Mouse (Mus musculus) erythroblast, embryonic 14.5 days (primary cell): Measurements from ENCODE around the gene Arrdc5. TPM values are rescaled to one million over a fixed set of nuclear protein-coding genes. Genes with fewer than 3 reads are reported as not detected.
"Not testable (repeated sequence)": the region's sequence is repeated elsewhere in the genome, so short reads cannot be mapped to it uniquely, and the experiment has no call there.

Experiments
- H3K27me3 ChIP-seq: 2 replicates; pipeline ENCODE4 v1.6.1; 2012; ENCODE audit warnings: inconsistent platforms; ENCODE audit not compliant: control insufficient read depth
- H3K36me3 ChIP-seq: 2 replicates; pipeline ENCODE4 v1.6.1; 2012; ENCODE audit warnings: mild to moderate bottlenecking, inconsistent platforms; ENCODE audit not compliant: control insufficient read depth
- H3K4me1 ChIP-seq: 2 replicates; pipeline ENCODE4 v1.6.1; 2012; ENCODE audit warnings: inconsistent platforms; ENCODE audit not compliant: control insufficient read depth
- H3K4me3 ChIP-seq: replicated peaks from 2 replicates; pipeline ENCODE3; 2012; ENCODE audit warnings: moderate library complexity, mild to moderate bottlenecking, inconsistent platforms
- H3K9me3 ChIP-seq: 2 replicates; pipeline ENCODE4 v1.6.1; 2012; ENCODE audit warnings: low read length, inconsistent platforms, mixed read lengths; ENCODE audit not compliant: control insufficient read depth
- GATA1 ChIP-seq: IDR thresholded peaks from 2 replicates; pipeline ENCODE4 v1.6.1; 2012; ENCODE audit warnings: low read length, inconsistent platforms, mixed read lengths
- TAL1 ChIP-seq: IDR thresholded peaks from 3 replicates; pipeline ENCODE4 v1.6.1; 2012; ENCODE audit warnings: low read length, inconsistent platforms, mixed read lengths
- polyA plus RNA-seq: library from polyadenylated mRNA; stranded (reverse); fragments of >175 nt; gene quantifications from 2 replicates; pipeline ENCODE4 v1.2.3, GENCODE M21; 2012

The Arrdc5 gene
- polyA plus RNA-seq, 1 experiment = not detected

GRCm38 (mm10) chr17:56262645-56263094, 37.4 kb downstream of the Arrdc5 start:
- peaks cover 68% of the 10 kb centered on the region for H3K36me3 ChIP-seq
- no peaks in the 10 kb centered on the region for H3K27me3 ChIP-seq
- H3K4me1 ChIP-seq = peaks cover 60% of the 10 kb centered on the region
- no peaks in the 10 kb centered on the region for H3K9me3 ChIP-seq
- no peak for TF ChIP-seq TAL1
- no peak for TF ChIP-seq GATA1
- H3K4me3 ChIP-seq = no peak overlapping the region

DNA sequence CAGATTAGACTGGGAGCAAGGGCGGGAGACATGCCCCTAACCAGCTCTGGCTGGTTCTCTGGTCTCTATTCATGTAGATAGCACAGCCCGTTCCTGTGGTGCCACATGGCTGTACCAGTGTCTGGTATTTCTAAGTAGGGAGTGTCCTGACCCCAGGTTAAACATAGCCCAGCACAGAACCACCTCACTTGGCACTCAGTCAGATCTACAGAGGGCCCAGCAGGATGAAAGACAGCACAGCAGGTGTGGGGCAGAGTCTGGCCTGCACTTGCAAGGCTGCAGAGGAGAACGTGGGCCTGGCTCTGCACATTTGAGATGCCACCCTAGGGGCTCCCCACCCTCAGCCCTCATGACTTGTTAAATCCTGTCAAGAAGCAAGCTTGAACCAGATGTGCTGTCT, 38.9 kb downstream of the Arrdc5 start:
- TF ChIP-seq TAL1 = no peak
- no peak for TF ChIP-seq GATA1
- peaks cover 72% of the 10 kb centered on the region for H3K36me3 ChIP-seq
- no peaks in the 10 kb centered on the region for H3K9me3 ChIP-seq
- H3K27me3 ChIP-seq = no peaks in the 10 kb centered on the region
- no peak overlapping the region for H3K4me3 ChIP-seq
- peaks cover 64% of the 10 kb centered on the region for H3K4me1 ChIP-seq

DNA sequence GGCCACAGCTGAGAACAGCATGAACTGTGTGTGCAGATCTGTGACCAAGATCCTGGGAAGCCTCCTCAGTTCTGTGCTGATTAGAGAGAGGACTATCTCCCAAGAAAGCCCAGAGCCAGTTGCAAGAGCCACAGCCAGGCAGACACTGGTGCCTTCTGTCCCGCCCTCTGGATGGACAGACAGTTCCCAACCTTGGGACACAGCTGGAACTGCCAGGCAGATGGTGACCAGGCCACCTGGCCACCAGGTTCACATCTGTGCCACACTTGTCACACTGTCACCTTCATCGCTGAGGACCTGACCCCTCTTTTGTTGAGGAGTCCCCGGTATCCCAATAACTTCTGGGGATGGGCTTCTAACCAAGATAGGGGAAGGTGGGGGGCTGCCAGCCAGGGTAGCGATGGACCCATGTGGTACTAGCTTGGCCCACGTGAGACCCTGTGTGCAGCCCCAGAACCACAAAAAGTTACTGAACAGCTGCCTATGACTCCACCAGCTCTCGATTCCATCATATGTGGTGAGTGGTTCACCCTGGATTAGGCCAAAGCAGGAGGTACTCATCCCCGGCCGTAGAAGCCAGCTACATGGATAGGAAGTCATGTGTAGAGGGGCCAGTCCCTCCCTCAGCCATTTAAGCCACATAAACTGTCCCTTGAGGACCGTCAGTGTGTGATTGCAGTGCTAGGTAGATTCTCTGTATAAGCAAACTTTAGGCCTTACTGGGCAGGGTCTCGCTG, 40.6 kb downstream of the Arrdc5 start:
- Histone ChIP-seq H3K27me3 (no peaks in the 10 kb centered on the region), H3K4me1 (peaks cover 64% of the 10 kb centered on the region), H3K9me3 (no peaks in the 10 kb centered on the region), H3K36me3 (peaks cover 64% of the 10 kb centered on the region), H3K4me3 (no peak overlapping the region)
- TF ChIP-seq GATA1 (no peak), TAL1 (no peak)

DNA sequence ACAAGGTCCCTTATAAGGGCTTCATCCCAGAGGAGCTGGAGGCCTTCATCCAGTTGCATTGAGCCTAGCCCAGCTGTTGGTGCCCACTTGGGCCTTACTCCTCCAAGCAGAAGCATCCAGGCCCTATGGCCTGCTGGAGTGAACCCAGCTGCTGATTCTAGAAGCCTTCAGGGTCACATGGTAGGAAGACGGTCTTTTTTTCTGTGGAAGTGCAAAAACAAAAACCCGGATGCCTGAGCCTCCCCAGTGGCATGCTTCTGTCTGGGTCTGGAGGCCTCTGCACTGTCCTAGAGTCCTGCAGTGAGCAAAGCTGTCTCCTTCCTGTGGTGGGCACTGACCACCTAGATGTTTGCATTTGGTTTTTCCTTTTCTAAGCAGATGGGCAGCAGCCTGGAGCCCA, 41.3 kb downstream of the Arrdc5 start:
- not testable (repeated sequence) for H3K9me3 ChIP-seq, H3K4me3 ChIP-seq, H3K27me3 ChIP-seq
- Histone ChIP-seq H3K4me1 (peaks cover 60% of the 10 kb centered on the region), H3K36me3 (peaks cover 60% of the 10 kb centered on the region)

GRCm38 (mm10) chr17:56258269-56258668, 41.8 kb downstream of the Arrdc5 start:
- not testable (repeated sequence) for H3K9me3 ChIP-seq, H3K27me3 ChIP-seq
- H3K4me3 ChIP-seq = peak overlapping the region; percentile 29
- H3K4me1 ChIP-seq = peaks cover 60% of the 10 kb centered on the region
- peaks cover 59% of the 10 kb centered on the region for H3K36me3 ChIP-seq

DNA sequence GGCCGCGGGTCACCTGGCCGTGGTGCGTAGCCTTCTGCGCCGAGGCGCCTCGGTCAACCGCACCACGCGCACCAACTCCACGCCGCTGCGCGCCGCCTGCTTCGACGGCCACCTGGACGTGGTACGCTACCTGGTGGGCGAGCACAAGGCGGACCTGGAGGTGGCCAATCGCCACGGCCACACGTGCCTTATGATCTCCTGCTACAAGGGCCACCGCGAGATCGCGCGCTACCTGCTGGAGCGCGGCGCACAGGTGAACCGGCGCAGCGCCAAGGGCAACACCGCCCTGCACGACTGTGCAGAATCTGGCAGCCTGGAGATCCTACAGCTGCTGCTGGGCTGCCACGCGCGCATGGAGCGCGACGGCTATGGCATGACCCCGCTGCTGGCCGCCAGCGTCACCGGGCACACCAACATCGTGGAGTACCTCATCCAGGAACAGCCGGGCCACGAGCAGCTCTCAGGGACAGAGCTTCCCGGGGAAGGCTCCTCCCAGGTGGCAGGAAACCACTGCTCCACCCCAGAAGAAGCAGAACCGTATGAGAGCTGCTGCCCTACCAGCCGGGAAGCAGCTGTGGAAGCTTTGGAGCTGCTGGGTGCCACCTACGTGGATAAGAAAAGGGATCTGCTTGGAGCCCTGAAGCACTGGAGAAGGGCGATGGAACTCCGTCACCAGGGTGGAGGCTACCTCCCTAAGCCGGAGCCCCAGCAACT, 42.7 kb downstream of the Arrdc5 start:
- peaks cover 57% of the 10 kb centered on the region for H3K4me1 ChIP-seq
- no peaks in the 10 kb centered on the region for H3K27me3 ChIP-seq

GRCm38 (mm10) chr17:56256239-56256881, 43.7 kb downstream of the Arrdc5 start, which contains the start of gene Fem1a:
Fem1a (plus strand) TSS chr17:56256810.
- Histone ChIP-seq H3K27me3 (no peaks in the 10 kb centered on the region), H3K9me3 (no peaks in the 10 kb centered on the region), H3K36me3 (peaks cover 41% of the 10 kb centered on the region), H3K4me3 (peak within 1 kb of the TSS; percentile 78), H3K4me1 (peaks cover 51% of the 10 kb centered on the region)
- no peak for TF ChIP-seq TAL1
- TF ChIP-seq GATA1 = no peak

More for the DNA sequence above, 42.7 kb downstream of the Arrdc5 start:
- TF ChIP-seq TAL1 (no peak), GATA1 (no peak)
- no peaks in the 10 kb centered on the region for H3K9me3 ChIP-seq
- peaks cover 50% of the 10 kb centered on the region for H3K36me3 ChIP-seq
- H3K4me3 ChIP-seq = peak overlapping the region; percentile 78

- H3K4me3 ChIP-seq = peak overlapping the region; percentile 78
- no peaks in the 10 kb centered on the region for H3K9me3 ChIP-seq
- H3K36me3 ChIP-seq = peaks cover 36% of the 10 kb centered on the region
- H3K27me3 ChIP-seq = no peaks in the 10 kb centered on the region
- no peak for TF ChIP-seq GATA1
- no peak for TF ChIP-seq TAL1
- H3K4me1 ChIP-seq = peaks cover 48% of the 10 kb centered on the region
Observed at GRCm38 (mm10) chr17:56255863-56256238, 44.2 kb downstream of the Arrdc5 start.

GRCm38 (mm10) chr17:56255429-56255828, 44.7 kb downstream of the Arrdc5 start:
- H3K27me3 ChIP-seq = no peaks in the 10 kb centered on the region
- peaks cover 48% of the 10 kb centered on the region for H3K4me1 ChIP-seq
- H3K36me3 ChIP-seq = peaks cover 31% of the 10 kb centered on the region
- H3K9me3 ChIP-seq = no peaks in the 10 kb centered on the region
- TF ChIP-seq TAL1 = no peak
- no peak for TF ChIP-seq GATA1
- peak overlapping the region; percentile 78 for H3K4me3 ChIP-seq
